Mouse (Mus musculus): ENCODE measurements around the gene Exoc1.

The Exoc1 gene

GRCm38 (mm10) chr5:76609702-76610370, 80.7 kb downstream of the Exoc1 start:
- DNase-seq (ENCODE audit: low spot score in 2 of 2): no peak

GRCm38 (mm10) chr5:76612867-76613499, 83.9 kb downstream of the Exoc1 start:
- no peak for DNase-seq (ENCODE audit: low spot score in 2 of 2)

- DNase-seq (ENCODE audit: low spot score in 2 of 2): no peak
Observed at GRCm38 (mm10) chr5:76615276-76615675, 86.2 kb downstream of the Exoc1 start.

- no peak for DNase-seq (ENCODE audit: low spot score in 2 of 2)
Observed at GRCm38 (mm10) chr5:76616196-76616747, 87.2 kb downstream of the Exoc1 start.

DNA sequence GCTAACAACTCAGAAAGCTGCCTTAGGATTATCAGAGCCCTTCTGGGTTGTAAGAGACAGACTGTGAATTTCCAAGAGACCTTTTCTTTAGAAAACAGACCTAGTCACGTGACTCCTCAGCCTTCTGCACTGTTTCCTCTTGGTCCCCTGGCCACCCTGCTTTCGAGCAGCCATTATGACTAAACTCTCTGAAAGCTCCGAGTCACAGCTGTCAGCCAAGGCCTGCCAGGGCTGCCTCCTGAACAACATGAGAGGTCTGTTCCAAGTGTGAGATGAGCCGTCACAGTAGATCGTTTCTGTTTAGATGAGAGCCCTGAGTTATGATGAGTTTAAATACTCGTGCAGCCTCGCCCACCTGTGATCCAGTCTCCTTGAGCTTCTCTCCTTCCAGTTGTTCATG, 89.6 kb downstream of the Exoc1 start:
- no peak for DNase-seq (ENCODE audit: low spot score in 2 of 2)
